Mouse (Mus musculus): ENCODE measurements at regions not wholly inside any gene's neighbourhood (a gene's known extent, or its start where the extent isn't known, plus 50 kb on each side); places are given as distances from the start of the nearest gene placed in this dataset.

- TF ChIP-seq MEF2A (IDR thresholded peaks at IDR 0.05; ENCODE audit: borderline replicate concordance, low read depth, low read length) (no peak), CTCF (conservative IDR thresholded peaks at IDR 0.05 in 1 of 2, IDR thresholded peaks at IDR 0.05 in 1 of 2; ENCODE audit: low read depth in 2 of 2, low read length in 2 of 2) (no peak), MAZ (IDR thresholded peaks at IDR 0.05; ENCODE audit: low read depth, low read length) (no peak), MAX (IDR thresholded peaks at IDR 0.05; ENCODE audit: low read length) (no peak), USF2 (conservative IDR thresholded peaks at IDR 0.05; ENCODE audit: low read depth, low read length) (no peak), ETS1 (conservative IDR thresholded peaks at IDR 0.05; ENCODE audit: low read depth, low read length) (no peak), CHD2 (IDR thresholded peaks at IDR 0.05; ENCODE audit: low read length) (no peak)
These were observed 73.7 kb upstream of the Gm9747 start for GRCm38 (mm10) chr1:82159201-82159600.

All from CH12.LX (cell line).